Mouse (Mus musculus) stomach, embryonic 16.5 days (tissue): ENCODE measurements around the gene Yif1b. TPM values are rescaled to one million over a fixed set of nuclear protein-coding genes. Genes with fewer than 3 reads are reported as not detected.

Source experiments
- polyA plus RNA-seq: library from polyadenylated mRNA; unstranded; fragments of >200 nt; fragmentation: Nextera tagmentation; extraction: Ambion mirVana; gene quantifications from 2 replicates; pipeline ENCODE4 v1.2.1, GENCODE M21; 2015

Gene Yif1b
- polyA plus RNA-seq, 1 experiment from 2014 or later = 89.4 TPM

Other genes starting within 250 kb of the Yif1b start
- gene Ryr1, start 113.2 kb upstream of the Yif1b start, polyA plus RNA-seq = 0.45 and 2.6 TPM in 2 replicates
- gene Rasgrp4, start 103.5 kb upstream of the Yif1b start, polyA plus RNA-seq = 0.56 and 0.61 TPM in 2 replicates
- gene Fam98c, start 82.1 kb upstream of the Yif1b start, polyA plus RNA-seq = 18.9 and 19.6 TPM in 2 replicates
- gene Ggn, start 68.1 kb upstream of the Yif1b start, polyA plus RNA-seq = 0.51 and 0.56 TPM in 2 replicates
- gene Spred3, start 67.9 kb upstream of the Yif1b start, polyA plus RNA-seq = 1.6 and 2.2 TPM in 2 replicates
- 242 and 249 TPM in 2 replicates for gene Psmd8, start 57.6 kb upstream of the Yif1b start, polyA plus RNA-seq
- 0.41 and 0.81 TPM in 2 replicates for gene Catsperg1, start 24.3 kb upstream of the Yif1b start, polyA plus RNA-seq
- gene Kcnk6, start 5.8 kb upstream of the Yif1b start, polyA plus RNA-seq = 2.2 and 3.1 TPM in 2 replicates
- gene 2200002D01Rik, start 10.1 kb downstream of the Yif1b start, polyA plus RNA-seq = 77.3 and 80.2 TPM in 2 replicates
- gene Spint2, start 43.6 kb downstream of the Yif1b start, polyA plus RNA-seq = 399 and 413 TPM in 2 replicates
- 46.8 and 48.8 TPM in 2 replicates for gene Ppp1r14a, start 51.0 kb downstream of the Yif1b start, polyA plus RNA-seq
- 5.3 and 5.9 TPM in 2 replicates for gene Dpf1, start 65.6 kb downstream of the Yif1b start, polyA plus RNA-seq